Comparison of ENCODE assay signal across 19 mouse cellular contexts in genomic region chr7:97312856-97313255, GRCm38 (mm10).
"Had no signal": no experiment of that assay in that cellular context is flagged by ENCODE, and none has a peak within 500 bp of the region (broad histone marks: within the 10 kb centered on the region; RNA-seq: fewer than 3 reads in every experiment).

No protein-coding gene starts in this region.

- H3K9ac ChIP-seq: limb, embryonic 12.5 days; limb, embryonic 15.5 days; liver, embryonic 14.5 days; liver, postnatal 0 days; lung, embryonic 14.5 days; midbrain, embryonic 13.5 days; stomach, embryonic 15.5 days had no signal

- H3K4me3 ChIP-seq: limb, embryonic 12.5 days; limb, embryonic 15.5 days; midbrain, embryonic 13.5 days; stomach, embryonic 15.5 days had no signal

- DNase-seq: kidney, adult 9 months; kidney, postnatal 14 days; left cerebral cortex, postnatal 4 days; liver, postnatal 0 days; lung, embryonic 14.5 days; retina, postnatal 1 day; right cerebral cortex, postnatal 25 days; thymus, postnatal 25 days had no signal

- H3K4me1 ChIP-seq: limb, embryonic 12.5 days; limb, embryonic 15.5 days; midbrain, embryonic 13.5 days; stomach, embryonic 15.5 days had no signal

- ATAC-seq: inflammation-experienced regulatory T-cells, adult 6 months; intestine, embryonic 16.5 days; liver, postnatal 0 days; lung, postnatal 0 days; midbrain, embryonic 13.5 days; midbrain, embryonic 16.5 days had no signal

- H3K27ac ChIP-seq: limb, embryonic 12.5 days; limb, embryonic 15.5 days; liver, embryonic 14.5 days; macrophage; midbrain, embryonic 13.5 days; stomach, embryonic 15.5 days had no signal

- H3K27me3 ChIP-seq: limb, embryonic 12.5 days; limb, embryonic 15.5 days; midbrain, embryonic 13.5 days; stomach, embryonic 15.5 days had no signal

- H3K9me3 ChIP-seq: limb, embryonic 12.5 days; limb, embryonic 15.5 days; midbrain, embryonic 13.5 days; stomach, embryonic 15.5 days had no signal

- H3K4me2 ChIP-seq: limb, embryonic 12.5 days; limb, embryonic 15.5 days; liver, embryonic 11.5 days; lung, embryonic 14.5 days; midbrain, embryonic 13.5 days; stomach, embryonic 15.5 days had no signal
